Mouse (Mus musculus): ENCODE data around the gene Olr1. TPM values are rescaled to one million over a fixed set of nuclear protein-coding genes. Genes with fewer than 3 reads are reported as not detected.

Gene Olr1
- polyA plus RNA-seq (2017; shearing (Covaris generic)), result 0.11 TPM

GRCm38 (mm10) chr6:129507024-129507423, at the start of gene Olr1:
Olr1 (minus strand) TSS chr6:129507165.

DNA sequence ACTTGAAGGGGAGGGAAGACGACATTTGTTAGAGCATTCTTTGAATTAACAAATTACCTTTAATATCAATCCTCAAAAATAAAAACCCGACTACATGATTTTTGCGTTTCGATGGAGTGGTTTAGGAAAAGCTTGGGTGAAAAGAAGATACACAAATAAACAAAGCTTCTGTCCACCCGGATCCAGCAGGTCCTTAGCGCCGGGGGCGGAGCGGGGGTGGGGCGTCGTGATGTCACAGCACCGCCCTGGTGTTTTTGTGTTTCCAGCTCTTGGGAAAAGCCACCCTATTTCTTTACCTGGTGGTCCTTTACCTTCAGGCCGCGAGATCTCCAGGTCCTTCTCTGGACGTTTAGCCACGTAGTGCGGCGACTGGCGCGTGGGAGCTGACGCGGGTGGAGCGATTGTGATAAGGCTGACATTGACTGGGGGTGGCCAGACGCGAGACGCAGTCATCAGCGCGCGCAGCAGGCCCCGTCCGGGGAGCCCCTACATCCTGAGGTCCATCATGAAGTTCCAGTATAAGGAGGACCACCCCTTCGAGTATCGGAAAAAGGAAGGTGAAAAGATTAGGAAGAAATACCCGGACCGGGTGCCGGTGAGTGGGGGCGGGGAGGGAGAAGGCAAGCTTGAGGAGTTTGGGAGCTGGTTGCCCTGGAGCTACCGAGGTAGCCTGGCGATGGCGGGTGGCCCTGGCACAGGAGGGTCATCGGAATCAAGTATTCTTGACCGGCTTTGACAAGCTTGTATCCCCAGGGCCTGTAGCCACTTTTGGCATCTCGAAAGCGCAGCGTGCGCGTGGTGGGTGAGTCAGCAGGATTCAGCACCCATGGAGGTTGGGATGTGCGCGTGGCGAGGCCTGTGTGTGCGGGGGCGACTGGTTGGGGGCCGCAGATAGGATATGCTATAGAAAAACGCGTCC, 26.2 kb upstream of the Olr1 start, which contains the start of gene Gabarapl1:
Gene Gabarapl1, plus strand, starts transcription at position 219 of the 919 bp plus-strand sequence.

GRCm38 (mm10) chr6:129512367-129512766, 5.4 kb upstream of the Olr1 start, which contains the start of gene Tmem52b:
Tmem52b (plus strand) TSS chr6:129512555.

DNA sequence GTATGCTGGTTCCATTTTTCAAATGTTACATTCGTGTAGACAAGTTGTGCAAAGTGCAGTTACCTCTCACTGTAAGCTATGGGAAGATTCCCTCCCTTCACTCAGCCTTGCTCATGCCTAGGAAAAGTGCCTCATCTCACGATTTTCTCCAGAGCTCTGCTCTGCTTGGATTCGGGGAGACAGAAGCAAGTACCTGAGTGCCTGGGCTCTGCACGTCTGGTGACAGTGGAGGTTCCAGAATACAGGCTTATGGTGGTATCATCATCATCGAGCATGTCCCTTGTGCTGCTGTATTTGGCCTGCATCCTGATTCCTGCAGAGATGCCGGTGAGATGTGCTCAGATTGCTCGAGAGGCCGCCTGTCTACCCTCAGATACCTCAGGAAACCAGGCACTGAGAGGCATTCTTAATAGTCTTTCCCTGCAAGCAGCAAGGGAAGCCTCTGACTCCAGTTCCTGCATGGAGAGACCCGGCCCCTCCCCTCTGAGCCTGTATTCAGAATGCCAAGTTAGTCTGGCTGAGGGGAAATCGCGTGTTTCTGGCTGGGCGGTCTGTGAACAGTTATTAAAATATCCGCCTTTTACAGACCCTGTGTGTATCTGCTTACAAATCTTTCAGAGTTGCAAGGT, 55.4 kb downstream of the Olr1 start, which contains the start of gene Clec1a:
Gene Clec1a, minus strand, starts transcription at position 590 of the 629 bp plus-strand sequence.

Other genes starting within 250 kb of the Olr1 start
- 146 TPM for gene Cd69, start 231.7 kb downstream of the Olr1 start, polyA plus RNA-seq (2017; shearing (Covaris generic))
- not detected for gene 4922502D21Rik, start 175.4 kb downstream of the Olr1 start, polyA plus RNA-seq (2017; shearing (Covaris generic))
- gene Clec12a, start 164.5 kb downstream of the Olr1 start, polyA plus RNA-seq (2017; shearing (Covaris generic)), result 1.5 TPM
- not detected for gene Clec12b, start 121.3 kb downstream of the Olr1 start, polyA plus RNA-seq (2017; shearing (Covaris generic))
- gene Clec1b, start 109.9 kb downstream of the Olr1 start, polyA plus RNA-seq (2017; shearing (Covaris generic)), result 1.5 TPM
- not detected for gene Clec9a, start 98.3 kb downstream of the Olr1 start, polyA plus RNA-seq (2017; shearing (Covaris generic))
- not detected for gene Clec1a, start 55.2 kb downstream of the Olr1 start, polyA plus RNA-seq (2017; shearing (Covaris generic))
- not detected for gene Tmem52b, start 5.4 kb upstream of the Olr1 start, polyA plus RNA-seq (2017; shearing (Covaris generic))
- gene Gabarapl1, start 26.0 kb upstream of the Olr1 start, polyA plus RNA-seq (2017; shearing (Covaris generic)), result 29.5 TPM
- not detected for gene Klre1, start 70.7 kb upstream of the Olr1 start, polyA plus RNA-seq (2017; shearing (Covaris generic))
- 1.7 TPM for gene Klrd1, start 84.6 kb upstream of the Olr1 start, polyA plus RNA-seq (2017; shearing (Covaris generic))
- gene Klrk1, start 116.7 kb upstream of the Olr1 start, polyA plus RNA-seq (2017; shearing (Covaris generic)), result 1.8 TPM
- not detected for gene Klrc3, start 136.2 kb upstream of the Olr1 start, polyA plus RNA-seq (2017; shearing (Covaris generic))
- gene Klrc2, start 153.5 kb upstream of the Olr1 start, polyA plus RNA-seq (2017; shearing (Covaris generic)), result 0.21 TPM
- 0.71 TPM for gene Klrc1, start 171.8 kb upstream of the Olr1 start, polyA plus RNA-seq (2017; shearing (Covaris generic))
- not detected for gene Klri1, start 210.0 kb upstream of the Olr1 start, polyA plus RNA-seq (2017; shearing (Covaris generic))
- not detected for gene Klri2, start 233.3 kb upstream of the Olr1 start, polyA plus RNA-seq (2017; shearing (Covaris generic))

Data from inflammation-experienced regulatory T-cells, adult 16 weeks (primary cell).